Mouse (Mus musculus): ENCODE measurements at regions not wholly inside any gene's neighbourhood (a gene's known extent, or its start where the extent isn't known, plus 50 kb on each side); places are given as distances from the start of the nearest gene placed in this dataset.

DNA sequence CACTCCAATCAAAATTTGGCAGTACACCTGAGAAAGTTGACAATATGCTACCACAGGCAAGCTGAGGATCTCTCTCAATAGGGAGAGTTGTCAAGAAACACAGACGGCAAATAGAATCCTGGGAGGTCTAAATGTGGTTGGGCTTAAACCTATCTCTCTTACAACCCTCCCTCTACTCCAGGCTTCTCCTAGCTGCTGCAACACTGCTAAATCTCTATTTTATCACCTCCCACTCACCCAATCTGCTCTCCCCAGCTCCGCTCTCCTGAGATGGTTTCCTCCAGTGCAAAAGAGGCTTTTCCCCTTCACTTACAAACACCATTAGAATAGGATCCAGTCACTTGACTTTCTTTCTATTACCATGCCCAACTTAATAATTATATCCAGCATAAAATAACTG lies 151.2 kb downstream of the Qdpr start:
- TF ChIP-seq POLR2A (IDR thresholded peaks at IDR 0.05; ENCODE audit: borderline replicate concordance, extremely low read depth, low read depth, low read length) (no peak), CTCF (IDR thresholded peaks at IDR 0.05; ENCODE audit: insufficient read depth, low read length) (no peak)

Measured in lung, adult 2 months (tissue).